Mouse (Mus musculus) heart, embryonic 12.5 days (tissue): Measurements from ENCODE around the gene Ciart. TPM values are rescaled to one million over a fixed set of nuclear protein-coding genes. Genes with fewer than 3 reads are reported as not detected.

Experiments used
- ATAC-seq: fragments of 200-750 bp; cut with Nextera tagmentation; 2 replicates; pipeline ENCODE4 v1.8.0; 2017; ENCODE audit warnings: moderate TSS enrichment, moderate library complexity; ENCODE audit not compliant: insufficient number of reproducible peaks, low FRiP score
- H3K27ac ChIP-seq: fragments of 300-500 bp; sonication (generic); 2 replicates; pipeline ENCODE4 v1.5.1; 2016; ENCODE audit warnings: mild to moderate bottlenecking, moderate library complexity; ENCODE audit not compliant: poor library complexity, severe bottlenecking
- H3K27me3 ChIP-seq: fragments of 300-500 bp; sonication (generic); replicated peaks from 2 replicates; pipeline ENCODE4 v1.6.1; 2016; ENCODE audit warnings: mild to moderate bottlenecking, moderate library complexity
- H3K36me3 ChIP-seq: fragments of 300-500 bp; sonication (generic); 2 replicates; pipeline ENCODE4 v1.6.1; 2016; ENCODE audit warnings: mild to moderate bottlenecking, moderate library complexity
- H3K4me1 ChIP-seq: fragments of 300-500 bp; sonication (generic); replicated peaks from 2 replicates; pipeline ENCODE4 v1.6.1; 2016; ENCODE audit warnings: mild to moderate bottlenecking
- H3K4me2 ChIP-seq: fragments of 300-500 bp; sonication (generic); 2 replicates; pipeline ENCODE4 v1.6.1; 2016; ENCODE audit warnings: mild to moderate bottlenecking, moderate library complexity
- H3K4me3 ChIP-seq: fragments of 300-500 bp; sonication (generic); 2 replicates; pipeline ENCODE4 v1.5.1; 2016; ENCODE audit warnings: mild to moderate bottlenecking
- H3K9ac ChIP-seq: fragments of 300-500 bp; sonication (generic); 2 replicates; pipeline ENCODE4 v1.6.1; 2016; ENCODE audit warnings: mild to moderate bottlenecking, moderate library complexity
- H3K9me3 ChIP-seq: fragments of 300-500 bp; sonication (generic); replicated peaks from 2 replicates; pipeline ENCODE4 v1.6.1; 2016; ENCODE audit warnings: mild to moderate bottlenecking, moderate library complexity
- WGBS: fragments of 180-500 bp; shearing (Covaris S2); methylation state at CpG from one replicate; pipeline ENCODE4 v1.1.7; 2016; 5-methylcytosine and 5-hydroxymethylcytosine counted together
- polyA plus RNA-seq: library from polyadenylated mRNA; unstranded; fragments of >200 nt; fragmentation: Nextera tagmentation; extraction: Ambion mirVana; gene quantifications from 2 replicates; pipeline ENCODE4 v1.2.1, GENCODE M21; 2016

The Ciart gene
- polyA plus RNA-seq, 1 experiment from 2014 or later: 6.8 TPM

DNA sequence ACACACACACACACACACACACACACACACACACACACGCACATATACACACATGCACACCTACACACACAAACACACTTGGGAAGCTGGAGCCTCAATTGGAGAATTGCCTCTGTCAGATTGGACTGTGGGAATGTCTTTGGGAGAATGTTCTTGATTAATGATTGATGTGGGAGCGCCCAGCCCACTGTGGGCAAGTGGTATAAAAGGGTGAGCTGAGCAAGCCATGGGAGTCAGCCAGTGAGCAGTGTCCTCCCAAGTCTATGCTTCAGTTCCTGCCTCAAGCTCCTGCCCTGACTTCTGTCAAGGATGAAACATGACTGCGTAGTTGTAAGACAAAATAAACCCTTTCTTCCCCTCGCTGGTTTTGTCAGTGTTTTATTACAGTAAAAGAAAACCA lies 5.5 kb upstream of the Ciart start:
- H3K9ac ChIP-seq: no peak overlapping the region
- no peak overlapping the region for H3K27ac ChIP-seq
- peaks cover 26% of the 10 kb centered on the region for H3K4me1 ChIP-seq
- no peaks in the 10 kb centered on the region for H3K9me3 ChIP-seq
- H3K36me3 ChIP-seq: peaks cover 23% of the 10 kb centered on the region
- no peaks in the 10 kb centered on the region for H3K27me3 ChIP-seq
- no peak overlapping the region for H3K4me3 ChIP-seq
- no peak for ATAC-seq
- WGBS: 74% methylated on average over 4 of the region's 4 CpGs
- H3K4me2 ChIP-seq: no peak overlapping the region

DNA sequence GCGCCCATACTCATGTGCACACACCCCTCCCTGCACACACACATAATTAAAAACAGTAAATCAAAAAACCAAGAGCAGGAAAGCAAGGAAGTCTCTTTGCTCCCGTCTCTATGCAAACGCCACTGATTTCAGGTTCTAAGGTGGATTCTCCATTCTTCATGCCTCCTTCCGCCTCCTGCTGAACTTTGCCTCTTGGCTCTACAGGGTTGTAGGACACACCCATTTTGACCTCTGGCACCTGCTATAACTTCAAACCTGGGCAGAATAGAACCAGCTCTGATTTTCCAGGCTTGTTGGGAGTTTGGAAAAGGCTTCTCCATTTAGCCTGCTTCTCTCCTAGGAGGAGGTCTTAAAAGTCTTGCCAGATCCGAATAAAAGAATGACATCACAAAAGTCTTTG lies 2.3 kb upstream of the Ciart start:
- Histone ChIP-seq H3K9me3 (no peaks in the 10 kb centered on the region), H3K4me3 (no peak overlapping the region), H3K27me3 (no peaks in the 10 kb centered on the region), H3K27ac (no peak overlapping the region), H3K4me2 (no peak overlapping the region), H3K4me1 (peaks cover 9% of the 10 kb centered on the region; the same call in 1 of the 2 replicates), H3K9ac (no peak overlapping the region), H3K36me3 (peaks cover 23% of the 10 kb centered on the region)
- no peak for ATAC-seq
- WGBS: 81% methylated on average over 5 of the region's 5 CpGs

DNA sequence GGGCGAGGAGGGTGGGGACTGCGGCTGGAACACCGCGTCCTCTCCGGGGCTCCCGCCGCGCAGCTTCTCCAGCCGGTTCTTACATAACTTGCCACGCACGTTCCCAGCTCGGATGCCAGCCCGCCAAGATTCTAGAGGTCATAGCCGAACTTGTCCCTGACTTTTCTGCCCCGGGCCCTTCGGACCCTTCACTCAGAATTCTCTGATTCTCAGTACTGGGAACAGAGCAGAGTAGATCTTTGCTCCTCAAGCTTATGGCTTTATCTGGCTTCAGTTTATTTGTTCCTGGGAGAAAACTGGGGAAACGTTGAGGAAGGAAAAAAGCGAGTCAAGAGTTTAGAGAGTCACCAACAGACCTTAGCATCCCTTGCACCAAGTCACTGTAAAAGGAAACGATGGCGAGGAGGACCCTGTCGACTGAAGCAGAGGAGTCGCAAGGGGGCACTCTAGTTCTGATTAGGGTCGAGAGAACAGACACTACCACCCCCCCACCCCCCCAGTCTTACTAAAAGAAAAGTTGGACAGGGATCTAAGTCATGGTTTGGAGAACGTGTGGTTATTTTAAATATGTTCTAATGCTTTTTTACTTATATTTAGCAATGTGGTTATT lies 870 bp upstream of the Ciart start:
- peak overlapping the region; percentile 54; the same call in 1 of the 2 replicates for H3K27ac ChIP-seq
- no peaks in the 10 kb centered on the region for H3K9me3 ChIP-seq
- no peak for ATAC-seq
- peaks cover 9% of the 10 kb centered on the region; the same call in 1 of the 2 replicates for H3K4me1 ChIP-seq
- peak overlapping the region; percentile 55 for H3K4me3 ChIP-seq
- no peaks in the 10 kb centered on the region for H3K27me3 ChIP-seq
- 3% methylated on average over 24 of the region's 24 CpGs for WGBS
- H3K36me3 ChIP-seq: peaks cover 23% of the 10 kb centered on the region
- peak overlapping the region; percentile 96 for H3K4me2 ChIP-seq
- peak overlapping the region; percentile 66 for H3K9ac ChIP-seq

DNA sequence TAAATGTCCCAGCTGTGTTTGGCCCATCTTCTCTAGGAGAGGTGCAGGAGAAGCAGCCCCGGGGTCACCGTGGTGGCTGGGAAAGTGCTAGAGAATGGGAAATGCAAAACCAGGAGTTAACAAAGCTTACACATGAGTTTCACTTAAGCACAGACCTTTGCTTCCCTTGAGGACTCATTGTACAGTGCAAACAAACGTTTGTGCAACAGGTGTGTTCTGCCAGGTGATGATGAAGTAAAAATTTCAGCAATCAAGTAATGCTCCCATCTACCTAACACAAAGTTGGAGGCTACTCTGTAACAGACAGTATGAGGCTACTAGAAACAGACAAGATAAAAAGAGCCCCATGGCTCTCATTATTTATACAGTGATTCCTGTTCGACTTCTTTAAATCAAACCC lies 3.0 kb downstream of the Ciart start:
- Histone ChIP-seq H3K4me2 (no peak overlapping the region), H3K36me3 (peaks cover 7% of the 10 kb centered on the region), H3K4me3 (no peak overlapping the region), H3K27ac (no peak overlapping the region), H3K27me3 (no peaks in the 10 kb centered on the region), H3K9me3 (no peaks in the 10 kb centered on the region), H3K4me1 (peaks cover 9% of the 10 kb centered on the region; the same call in 1 of the 2 replicates), H3K9ac (no peak overlapping the region)
- 85% methylated on average over 4 of the region's 4 CpGs for WGBS
- no peak for ATAC-seq

DNA sequence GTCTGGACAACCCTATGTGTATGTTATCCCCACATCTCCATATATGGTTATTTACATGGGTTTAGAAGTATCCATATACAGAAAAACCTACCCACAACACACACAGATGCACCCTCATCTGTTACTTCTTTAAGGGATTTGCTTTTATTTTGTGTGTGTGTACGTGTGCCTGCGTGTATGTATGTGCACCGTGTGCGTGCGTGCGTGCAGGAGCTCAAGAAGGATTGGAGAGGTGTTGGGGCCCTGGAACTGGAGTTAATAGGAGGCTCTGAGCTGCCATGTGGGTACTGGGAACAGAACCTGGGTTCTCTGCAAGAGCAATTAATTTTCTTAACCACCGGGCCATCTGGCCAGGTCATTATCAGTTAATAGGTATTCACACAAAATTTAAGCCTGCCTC lies 10.0 kb downstream of the Ciart start:
- WGBS: 76% methylated on average over 7 of the region's 7 CpGs
- Histone ChIP-seq H3K4me2 (peak overlapping the region; percentile 75), H3K4me3 (peak overlapping the region; percentile 81), H3K27ac (peak overlapping the region; percentile 6; the same call in 1 of the 2 replicates), H3K27me3 (no peaks in the 10 kb centered on the region), H3K4me1 (peaks cover 12% of the 10 kb centered on the region), H3K9ac (peak overlapping the region; percentile 75), H3K36me3 (peaks cover 29% of the 10 kb centered on the region), H3K9me3 (no peaks in the 10 kb centered on the region)
- no peak for ATAC-seq

DNA sequence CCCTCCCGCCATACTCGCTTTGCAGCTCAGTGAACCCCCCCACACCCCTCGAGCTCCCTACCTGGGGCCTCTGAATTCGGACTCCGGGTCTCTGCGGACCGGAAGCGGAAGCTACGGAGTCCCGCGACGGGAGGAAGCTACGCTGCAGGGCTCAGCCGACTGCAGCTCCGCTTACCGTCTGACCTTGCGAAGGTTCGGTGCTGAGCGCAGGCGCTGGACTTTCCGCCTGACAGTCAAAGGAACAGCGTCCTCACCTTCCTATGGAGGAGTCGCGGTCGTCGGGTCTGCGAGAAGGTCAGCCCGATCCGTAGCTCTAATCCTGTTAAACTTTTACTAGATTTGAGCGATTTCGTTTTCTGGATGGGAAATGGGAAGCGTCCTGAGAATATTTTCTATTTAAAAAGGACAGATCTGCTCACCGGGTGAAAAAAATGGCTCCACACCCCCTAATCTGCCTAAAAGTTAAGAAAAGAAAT lies 10.6 kb downstream of the Ciart start, which contains the start of gene Mrps21:
Gene Mrps21, minus strand, starts transcription at position 128 of the 476 bp plus-strand sequence.
- ATAC-seq: peak; percentile 93
- Histone ChIP-seq H3K27ac (peak within 1 kb of the TSS; percentile 87), H3K9me3 (no peaks in the 10 kb centered on the region), H3K4me1 (peaks cover 12% of the 10 kb centered on the region), H3K9ac (peak within 1 kb of the TSS; percentile 85), H3K36me3 (peaks cover 35% of the 10 kb centered on the region), H3K4me2 (peak within 1 kb of the TSS; percentile 77), H3K4me3 (peak within 1 kb of the TSS; percentile 81), H3K27me3 (no peaks in the 10 kb centered on the region)
- under 1% methylated on average over 33 of the region's 33 CpGs for WGBS

DNA sequence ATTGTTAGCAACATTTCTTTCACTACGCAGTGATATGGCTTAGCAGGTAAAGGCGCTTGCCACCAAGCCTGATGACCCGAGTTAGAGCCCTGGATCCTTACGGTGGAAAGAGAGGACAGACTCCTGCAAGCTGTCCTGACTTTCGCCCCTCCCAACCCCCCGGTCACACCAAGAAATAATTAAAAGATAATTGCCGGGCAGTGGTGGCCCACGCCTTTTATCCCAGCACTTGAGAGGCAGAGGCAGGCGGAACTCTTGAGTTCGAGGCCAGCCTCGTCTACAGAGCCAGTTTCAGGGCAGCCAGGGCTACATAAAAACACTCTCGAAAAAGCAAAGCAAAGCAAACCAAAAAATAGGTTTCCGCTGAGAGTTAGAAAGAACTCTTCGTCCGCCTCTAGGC lies 11.1 kb downstream of the Ciart start:
- Histone ChIP-seq H3K9ac (peak overlapping the region; percentile 85), H3K4me3 (peak overlapping the region; percentile 81), H3K4me2 (peak overlapping the region; percentile 77), H3K36me3 (peaks cover 36% of the 10 kb centered on the region), H3K9me3 (no peaks in the 10 kb centered on the region), H3K27ac (peak overlapping the region; percentile 87), H3K27me3 (no peaks in the 10 kb centered on the region), H3K4me1 (peaks cover 12% of the 10 kb centered on the region)
- 0 out of 2 replicates have a peak, but pooled peaks have one; percentile 41 for ATAC-seq
- WGBS: 5% methylated on average over 15 of the region's 15 CpGs

DNA sequence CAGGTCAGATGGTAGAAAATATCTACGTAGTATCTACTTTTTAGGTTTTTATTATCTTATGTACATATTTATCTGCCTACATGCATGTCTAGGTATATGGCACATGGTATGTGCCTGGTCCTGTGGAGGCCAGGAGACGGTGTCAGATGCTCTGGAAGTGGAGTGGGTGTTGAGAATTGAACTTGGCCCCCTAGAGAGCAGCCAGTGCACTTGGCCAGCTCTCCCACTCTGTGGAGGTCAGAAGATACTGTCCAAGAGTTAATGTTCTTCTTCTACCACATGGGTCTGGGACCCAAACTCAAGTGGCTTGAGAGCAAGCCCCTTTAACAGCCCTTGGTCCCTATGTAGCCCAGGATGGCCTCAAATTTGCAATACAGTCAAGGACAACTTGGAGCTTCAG lies 14.6 kb downstream of the Ciart start:
- no peak for ATAC-seq
- Histone ChIP-seq H3K27me3 (no peaks in the 10 kb centered on the region), H3K4me2 (no peak overlapping the region), H3K9ac (no peak overlapping the region), H3K4me3 (no peak overlapping the region), H3K36me3 (peaks cover 54% of the 10 kb centered on the region), H3K9me3 (no peaks in the 10 kb centered on the region), H3K27ac (no peak overlapping the region), H3K4me1 (peaks cover 14% of the 10 kb centered on the region)
- 84% methylated on average over 2 of the region's 2 CpGs for WGBS

DNA sequence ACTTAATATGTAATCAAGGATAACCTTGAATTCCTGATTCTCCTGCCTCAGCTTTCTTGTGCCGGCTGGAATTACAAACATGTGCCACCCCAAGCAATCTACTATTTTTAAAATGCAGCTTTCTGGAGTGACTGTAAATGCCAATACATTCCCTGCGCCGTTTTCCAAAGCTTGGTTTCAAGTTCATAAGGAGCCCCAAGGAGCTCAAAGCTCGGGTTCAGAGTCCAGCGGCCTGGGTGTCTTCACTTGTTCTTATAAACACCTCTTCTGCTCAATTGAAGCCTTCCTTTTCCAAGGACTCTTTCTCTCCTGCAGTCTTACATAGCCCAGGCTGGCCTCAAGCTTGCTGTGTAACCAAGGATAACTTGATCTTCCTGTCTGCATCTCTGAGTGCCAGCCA lies 16.0 kb downstream of the Ciart start:
- Histone ChIP-seq H3K4me1 (peaks cover 9% of the 10 kb centered on the region), H3K9me3 (no peaks in the 10 kb centered on the region), H3K27ac (no peak overlapping the region), H3K4me3 (no peak overlapping the region), H3K4me2 (no peak overlapping the region), H3K9ac (no peak overlapping the region), H3K36me3 (peaks cover 58% of the 10 kb centered on the region), H3K27me3 (no peaks in the 10 kb centered on the region)
- ATAC-seq: no peak
- 84% methylated on average over 5 of the region's 5 CpGs for WGBS

DNA sequence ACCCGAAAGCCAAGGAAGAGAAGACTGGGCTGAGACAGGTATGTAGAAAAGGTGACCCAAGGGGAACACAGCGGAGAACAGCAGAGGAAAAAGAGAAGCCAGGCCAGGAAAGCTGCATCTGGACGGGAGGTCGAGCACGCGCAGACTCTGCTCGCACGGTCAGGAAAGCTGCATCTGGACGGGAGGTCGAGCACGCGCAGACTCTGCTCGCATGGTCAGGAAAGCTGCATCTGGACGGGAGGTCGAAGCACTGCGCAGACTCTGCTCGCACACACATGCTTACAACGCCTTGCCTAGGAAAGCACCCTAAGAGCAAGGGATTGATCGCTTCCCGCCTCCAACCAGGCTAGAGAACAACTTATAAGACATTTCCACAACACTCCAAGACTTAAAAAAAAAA lies 16.5 kb downstream of the Ciart start:
- ATAC-seq: no peak
- Histone ChIP-seq H3K27ac (no peak overlapping the region), H3K4me3 (no peak overlapping the region), H3K9me3 (no peaks in the 10 kb centered on the region), H3K4me2 (no peak overlapping the region), H3K36me3 (peaks cover 58% of the 10 kb centered on the region), H3K4me1 (peaks cover 7% of the 10 kb centered on the region), H3K27me3 (no peaks in the 10 kb centered on the region), H3K9ac (no peak overlapping the region)
- 84% methylated on average over 20 of the region's 20 CpGs for WGBS

DNA sequence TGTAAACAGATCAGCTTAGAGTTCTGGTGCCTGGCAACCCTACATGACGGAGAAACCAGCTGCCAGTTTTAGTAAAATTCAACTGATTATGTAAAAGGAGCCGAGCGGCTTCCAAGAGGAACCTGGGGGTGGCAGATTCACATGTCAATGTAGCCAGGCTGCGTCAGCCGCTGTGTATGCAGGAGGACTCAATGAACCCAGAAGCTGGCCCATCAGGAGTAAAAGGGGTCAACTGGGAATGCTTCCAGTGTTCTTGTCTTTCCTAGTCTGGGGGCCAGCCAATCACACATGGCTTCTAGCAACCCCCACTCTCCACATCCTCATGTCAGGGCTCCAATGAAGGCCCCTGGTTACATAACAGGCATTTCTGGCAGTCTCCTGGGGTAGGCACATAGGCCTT lies 17.0 kb downstream of the Ciart start:
- Histone ChIP-seq H3K4me3 (no peak overlapping the region), H3K4me2 (no peak overlapping the region), H3K9me3 (no peaks in the 10 kb centered on the region), H3K4me1 (peaks cover 3% of the 10 kb centered on the region; the same call in 1 of the 2 replicates), H3K9ac (no peak overlapping the region), H3K27ac (no peak overlapping the region), H3K36me3 (peaks cover 56% of the 10 kb centered on the region), H3K27me3 (no peaks in the 10 kb centered on the region)
- no peak for ATAC-seq
- WGBS: 79% methylated on average over 5 of the region's 5 CpGs

DNA sequence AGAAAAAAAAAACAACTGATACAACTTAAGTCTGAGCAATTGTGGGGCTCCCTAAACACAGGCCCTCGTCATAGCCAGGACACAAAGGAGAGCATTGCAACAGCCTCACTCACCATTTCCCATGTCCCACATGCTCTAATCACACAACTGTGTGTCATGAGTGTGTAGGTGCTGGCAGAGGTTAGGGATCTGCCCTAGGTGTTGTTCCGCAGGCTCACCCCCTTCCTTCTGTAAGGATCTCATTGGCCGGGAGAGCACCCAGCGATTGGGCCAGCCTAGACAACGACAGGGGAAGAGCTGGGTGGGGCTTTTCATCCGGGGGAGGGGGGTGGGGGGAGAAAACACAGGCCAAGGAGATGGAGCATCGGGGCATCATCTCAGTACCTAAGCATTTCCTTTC lies 18.5 kb downstream of the Ciart start:
- Histone ChIP-seq H3K4me1 (peaks cover 3% of the 10 kb centered on the region; the same call in 1 of the 2 replicates), H3K27ac (no peak overlapping the region), H3K9me3 (no peaks in the 10 kb centered on the region), H3K4me3 (no peak overlapping the region), H3K27me3 (no peaks in the 10 kb centered on the region), H3K4me2 (no peak overlapping the region), H3K36me3 (peaks cover 42% of the 10 kb centered on the region), H3K9ac (no peak overlapping the region)
- WGBS: 67% methylated on average over 7 of the region's 7 CpGs
- no peak for ATAC-seq
